In the genomic region with DNA sequence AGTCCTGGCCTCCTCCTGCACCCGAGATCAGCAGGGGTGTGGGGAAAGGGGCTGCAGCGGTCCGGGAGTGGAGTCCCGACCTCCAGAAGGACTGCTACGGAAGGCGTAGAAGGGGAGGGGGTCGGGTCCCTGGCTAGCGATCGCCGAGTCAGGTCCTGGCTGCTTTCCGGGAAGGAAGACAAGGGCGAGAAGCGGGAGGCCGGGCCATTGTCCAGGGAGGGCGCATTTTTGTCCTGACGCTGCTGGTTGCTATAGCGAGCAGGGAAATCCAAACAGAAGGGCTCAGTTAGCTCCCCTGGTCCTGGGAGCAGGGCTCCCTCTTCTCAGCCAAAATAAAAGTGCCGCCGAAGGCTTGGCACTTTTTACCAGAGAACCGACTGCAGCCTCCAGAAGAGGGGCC, we compare ENCODE assay signal across 9 mouse cellular contexts. TPM values are rescaled to one million over a fixed set of nuclear protein-coding genes. Genes with fewer than 3 reads are reported as not detected.
DNase-seq lines count a peak whose midpoint lies in the region; TF ChIP-seq lines count a peak whose summit lies in the region.
"Had no signal": no experiment of that assay in that cellular context is flagged by ENCODE, and none has a peak within 500 bp of the region (broad histone marks: within the 10 kb centered on the region; RNA-seq: fewer than 3 reads in every experiment).

No protein-coding gene starts in this region.

- intact Hi-C loops in left cerebral cortex, postnatal 4 days (cut with DNase I): loop anchor here (5.0 to 10.0 kb wide), 5 partner anchors 477 to 1750 kb away; no protein-coding TSS in a partner anchor

- no peak for TF ChIP-seq POLR2A in olfactory bulb, adult 2 months (IDR thresholded peaks at IDR 0.05; ENCODE audit: insufficient read depth, low read depth, low read length)

- WGBS in olfactory bulb, adult 2 months: 3% methylated on average over 20 of the region's 20 CpGs

- peaks cover 26% of the 10 kb centered on the region for H3K4me1 ChIP-seq in olfactory bulb, adult 2 months (ENCODE audit: control insufficient read depth, insufficient read depth, low read length)

- H3K4me3 ChIP-seq in olfactory bulb, adult 2 months (ENCODE audit: insufficient read depth, low read depth, low read length): peak overlapping the region; percentile 34

- no peak overlapping the region for H3K27ac ChIP-seq in olfactory bulb, adult 2 months (ENCODE audit: insufficient read depth, low read depth, low read length)

- peak; percentile 59 for DNase-seq in cerebellum, adult 9-11 months
- DNase-seq in cerebellum, adult 9-10 months: no peak
- DNase-seq in R1 (ENCODE audit: low read depth, low spot score): peak; percentile 69
- peak; percentile 43 to 52 for DNase-seq in frontal cortex, postnatal 25 days (ENCODE audit: low spot score in 2 of 2)
- DNase-seq in left cerebral cortex, postnatal 4 days: peak; percentile 86
- DNase-seq in T-cell, adult 2 months (ENCODE audit: low spot score): no peak
- no peak for DNase-seq in spleen, postnatal 36 days (ENCODE audit: low spot score in 2 of 2)

- TF ChIP-seq CTCF in olfactory bulb, adult 2 months (IDR thresholded peaks at IDR 0.05; ENCODE audit: insufficient read depth, low read depth, low read length): no peak

RNA-seq across cellular contexts. Expression of gene Pou3f2, which starts 6.8 kb away (rescaled TPM):
- total RNA-seq in left cerebral cortex, postnatal 4 days (2021): 10 to 100 TPM; 50.0 to 68.6 TPM
- polyA plus RNA-seq in olfactory bulb, adult 2 months (2012; ENCODE audit: insufficient read depth, insufficient read length, low replicate concordance, missing spikeins): not detected in 2 replicates
- polyA plus RNA-seq: small intestine, adult 2 months had no signal

Comparison
In these comparisons a context has a peak if more than half of its experiments do, and no peak if none do; other contexts are left out.
1. DNase-seq: peak in cerebellum, adult 9-11 months (single experiment), R1 (single experiment), frontal cortex, postnatal 25 days (2 of 2) and left cerebral cortex, postnatal 4 days (single experiment); none in cerebellum, adult 9-10 months (single experiment), T-cell, adult 2 months (single experiment) and spleen, postnatal 36 days (0 of 2).